Mouse (Mus musculus) kidney, postnatal 0 days (tissue): ENCODE results near the gene Zfp362. TPM values are rescaled to one million over a fixed set of nuclear protein-coding genes. Genes with fewer than 3 reads are reported as not detected.

ENCODE experiments used
- ATAC-seq: fragments of 200-750 bp; cut with Nextera tagmentation; replicated peaks from 2 replicates; pipeline ENCODE4 v1.8.0; 2017; ENCODE audit warnings: low read depth, moderate number of reproducible peaks, moderate TSS enrichment, moderate library complexity; ENCODE audit not compliant: low FRiP score
- DNase-seq: peaks from one replicate; pipeline ENCODE4 v3.0.0-alpha.2; 2016; ENCODE audit warnings: low spot score
- H3K27ac ChIP-seq: fragments of 300-500 bp; sonication (generic); 2 replicates; pipeline ENCODE4 v1.5.1; 2014; ENCODE audit warnings: mild to moderate bottlenecking
- H3K27me3 ChIP-seq: fragments of 300-500 bp; sonication (generic); 2 replicates; pipeline ENCODE4 v1.6.1; 2014; ENCODE audit warnings: low read length, mixed read lengths; ENCODE audit not compliant: insufficient read depth
- H3K36me3 ChIP-seq: fragments of 300-500 bp; sonication (generic); 2 replicates; pipeline ENCODE4 v1.6.1; 2014; ENCODE audit warnings: low read length, mixed read lengths; ENCODE audit not compliant: insufficient read depth
- H3K4me1 ChIP-seq: fragments of 300-500 bp; sonication (generic); replicated peaks from 2 replicates; pipeline ENCODE4 v1.6.1; 2014; ENCODE audit warnings: antibody characterized with exemption, low read length, mixed read lengths; ENCODE audit not compliant: insufficient read depth
- H3K4me2 ChIP-seq: fragments of 300-500 bp; sonication (generic); 2 replicates; pipeline ENCODE4 v1.6.1; 2014; ENCODE audit warnings: mild to moderate bottlenecking, low read length, moderate library complexity, mixed read lengths
- H3K4me3 ChIP-seq: fragments of 300-500 bp; sonication (generic); replicated peaks from 2 replicates; pipeline ENCODE4 v1.5.1; 2014; ENCODE audit warnings: low read depth, low read length
- H3K9ac ChIP-seq: fragments of 300-500 bp; sonication (generic); 2 replicates; pipeline ENCODE4 v1.6.1; 2014; ENCODE audit warnings: low read depth, low read length
- H3K9me3 ChIP-seq: fragments of 300-500 bp; sonication (generic); replicated peaks from 2 replicates; pipeline ENCODE4 v1.6.1; 2016; ENCODE audit warnings: low read length, inconsistent platforms, mixed read lengths
- CTCF ChIP-seq: IDR thresholded peaks from 2 replicates; pipeline ENCODE4 v1.5.1; 2016; ENCODE audit warnings: antibody characterized with exemption, low read depth, mild to moderate bottlenecking, moderate library complexity
- WGBS: fragments of 180-500 bp; shearing (Covaris S2); extraction: QIAGEN DNeasy Blood & Tissue Kit; methylation state at CpG from one replicate; pipeline ENCODE4 v1.1.7; 2014; 5-methylcytosine and 5-hydroxymethylcytosine counted together
- polyA plus RNA-seq: library from polyadenylated mRNA; unstranded; fragments of >200 nt; fragmentation: Nextera tagmentation; extraction: Ambion mirVana; gene quantifications from 2 replicates; pipeline ENCODE4 v1.2.1, GENCODE M21; 2015

Zfp362 gene
- polyA plus RNA-seq, 1 experiment from 2014 or later, result 31.1 TPM

DNA sequence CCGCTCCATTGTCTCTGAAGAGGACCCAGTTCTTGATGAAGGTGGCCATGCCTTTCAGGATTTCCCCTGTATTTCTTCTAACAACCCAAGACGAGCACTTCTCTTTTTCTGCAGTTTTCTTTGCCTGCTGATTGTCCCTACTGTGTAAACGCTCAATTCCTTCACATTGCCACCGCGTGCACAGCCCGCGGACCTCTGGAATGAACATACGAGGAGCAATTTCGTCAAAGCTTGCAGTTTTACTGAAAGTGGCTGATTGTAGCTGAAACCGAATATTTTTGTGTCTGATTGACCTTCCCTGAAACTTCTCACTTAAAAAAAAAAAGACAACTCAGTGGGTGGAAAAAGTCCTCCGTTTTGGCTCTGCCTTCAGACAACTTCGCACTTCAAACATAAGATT lies 14.7 kb upstream of the Zfp362 start:
- H3K9ac ChIP-seq, result no peak overlapping the region
- H3K4me2 ChIP-seq, result no peak overlapping the region
- no peaks in the 10 kb centered on the region for H3K4me1 ChIP-seq
- no peak overlapping the region for H3K27ac ChIP-seq
- WGBS, result 44% methylated on average over 12 of the region's 12 CpGs
- no peaks in the 10 kb centered on the region for H3K27me3 ChIP-seq
- H3K4me3 ChIP-seq, result no peak overlapping the region
- H3K36me3 ChIP-seq, result no peaks in the 10 kb centered on the region
- ATAC-seq, result no peak
- H3K9me3 ChIP-seq, result no peaks in the 10 kb centered on the region
- no peak for TF ChIP-seq CTCF
- DNase-seq, result no peak

DNA sequence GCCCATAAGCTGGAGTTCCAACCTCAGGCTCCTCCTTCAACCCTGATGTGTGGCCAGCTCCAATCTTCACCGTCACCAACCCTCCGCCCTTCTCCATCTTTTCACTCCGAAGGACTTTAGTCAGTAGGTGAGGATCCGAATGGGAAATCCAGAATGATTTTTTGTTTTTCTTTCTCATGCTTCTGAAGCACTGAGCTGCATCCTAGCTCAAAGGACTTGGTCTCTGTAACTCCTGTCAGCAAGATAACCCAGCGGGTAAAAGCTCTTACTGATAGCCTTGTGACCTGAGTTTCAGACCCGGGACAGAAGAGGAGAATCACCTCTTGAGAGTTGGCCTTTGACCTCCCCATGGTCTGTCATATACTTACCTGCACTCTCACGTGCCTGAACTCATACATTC lies 11.2 kb upstream of the Zfp362 start:
- Histone ChIP-seq H3K27ac (no peak overlapping the region), H3K9ac (no peak overlapping the region), H3K36me3 (no peaks in the 10 kb centered on the region), H3K4me2 (no peak overlapping the region), H3K27me3 (no peaks in the 10 kb centered on the region), H3K4me1 (peaks cover 6% of the 10 kb centered on the region; the same call in 1 of the 2 replicates), H3K4me3 (no peak overlapping the region), H3K9me3 (no peaks in the 10 kb centered on the region)
- no peak for TF ChIP-seq CTCF
- ATAC-seq (no peak), DNase-seq (no peak)
- 44% methylated on average over 7 of the region's 7 CpGs for WGBS

DNA sequence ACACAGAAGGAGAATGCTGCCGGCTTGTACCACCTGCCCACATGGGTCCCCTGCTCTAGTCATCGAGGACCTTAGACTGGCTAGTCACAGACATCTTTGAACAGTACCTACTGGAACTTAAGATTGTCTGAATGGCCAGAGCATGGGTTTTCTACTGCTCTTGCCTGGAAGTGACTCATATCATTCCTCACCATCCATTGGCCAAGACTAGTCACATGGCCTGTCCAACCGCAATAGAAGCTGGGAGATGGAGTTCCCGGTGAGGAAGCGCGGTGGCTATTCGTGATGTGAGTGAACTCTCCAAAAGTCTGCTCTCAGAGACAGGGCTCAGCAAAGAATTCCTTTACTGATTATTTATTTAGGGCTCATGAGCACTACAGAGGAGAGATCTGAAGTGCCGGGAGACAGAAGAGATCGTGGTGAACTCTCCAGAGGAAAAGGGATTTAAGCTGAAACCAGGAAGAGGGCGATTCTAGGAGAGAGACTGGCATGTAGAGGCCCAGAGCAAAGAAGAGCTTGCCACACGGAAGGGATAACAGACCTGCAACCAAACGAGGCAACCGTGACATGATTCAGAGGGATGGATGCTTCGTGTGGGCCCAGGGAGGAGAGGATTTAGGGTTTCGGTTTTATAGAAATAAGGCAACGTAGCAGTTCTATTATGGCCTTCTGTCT lies 5.7 kb upstream of the Zfp362 start:
- 11% methylated on average over 16 of the region's 16 CpGs for WGBS
- ATAC-seq (peak; percentile 90), DNase-seq (peak; percentile 97)
- H3K4me3 ChIP-seq, result peak overlapping the region; percentile 43
- no peak overlapping the region for H3K27ac ChIP-seq
- no peaks in the 10 kb centered on the region for H3K27me3 ChIP-seq
- peak overlapping the region; percentile 55 for H3K9ac ChIP-seq
- TF ChIP-seq CTCF, result no peak
- H3K9me3 ChIP-seq, result no peaks in the 10 kb centered on the region
- peak overlapping the region; percentile 70 for H3K4me2 ChIP-seq
- H3K36me3 ChIP-seq, result no peaks in the 10 kb centered on the region
- H3K4me1 ChIP-seq, result peaks cover 9% of the 10 kb centered on the region; the same call in 1 of the 2 replicates

DNA sequence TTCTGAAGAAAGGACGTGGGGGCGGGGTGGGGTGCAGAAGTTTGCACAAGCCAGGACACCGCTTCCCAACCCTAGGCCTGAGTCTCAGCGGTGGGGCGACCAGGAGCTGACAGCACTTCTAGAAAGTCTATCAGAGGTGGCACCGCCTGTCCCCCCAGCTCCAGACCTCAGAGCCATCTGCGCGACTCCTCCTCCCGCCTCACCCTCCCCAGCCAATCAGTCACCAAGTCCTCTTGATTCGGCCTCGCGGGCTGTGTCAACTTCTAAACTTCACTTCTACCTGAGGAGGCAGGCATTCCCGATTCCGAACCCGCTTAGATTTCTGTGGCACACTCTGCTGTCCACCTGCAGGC lies 958 bp upstream of the Zfp362 start:
- Histone ChIP-seq H3K9me3 (no peaks in the 10 kb centered on the region), H3K4me2 (peak overlapping the region; percentile 96), H3K36me3 (no peaks in the 10 kb centered on the region), H3K4me3 (peak overlapping the region; percentile 77), H3K9ac (peak overlapping the region; percentile 100), H3K27me3 (no peaks in the 10 kb centered on the region), H3K4me1 (peaks cover 30% of the 10 kb centered on the region), H3K27ac (peak overlapping the region; percentile 99)
- TF ChIP-seq CTCF, result no peak; the same call in 1 of the 2 replicates
- ATAC-seq (peak; percentile 57), DNase-seq (peak; percentile 88)
- under 1% methylated on average over 15 of the region's 15 CpGs for WGBS

DNA sequence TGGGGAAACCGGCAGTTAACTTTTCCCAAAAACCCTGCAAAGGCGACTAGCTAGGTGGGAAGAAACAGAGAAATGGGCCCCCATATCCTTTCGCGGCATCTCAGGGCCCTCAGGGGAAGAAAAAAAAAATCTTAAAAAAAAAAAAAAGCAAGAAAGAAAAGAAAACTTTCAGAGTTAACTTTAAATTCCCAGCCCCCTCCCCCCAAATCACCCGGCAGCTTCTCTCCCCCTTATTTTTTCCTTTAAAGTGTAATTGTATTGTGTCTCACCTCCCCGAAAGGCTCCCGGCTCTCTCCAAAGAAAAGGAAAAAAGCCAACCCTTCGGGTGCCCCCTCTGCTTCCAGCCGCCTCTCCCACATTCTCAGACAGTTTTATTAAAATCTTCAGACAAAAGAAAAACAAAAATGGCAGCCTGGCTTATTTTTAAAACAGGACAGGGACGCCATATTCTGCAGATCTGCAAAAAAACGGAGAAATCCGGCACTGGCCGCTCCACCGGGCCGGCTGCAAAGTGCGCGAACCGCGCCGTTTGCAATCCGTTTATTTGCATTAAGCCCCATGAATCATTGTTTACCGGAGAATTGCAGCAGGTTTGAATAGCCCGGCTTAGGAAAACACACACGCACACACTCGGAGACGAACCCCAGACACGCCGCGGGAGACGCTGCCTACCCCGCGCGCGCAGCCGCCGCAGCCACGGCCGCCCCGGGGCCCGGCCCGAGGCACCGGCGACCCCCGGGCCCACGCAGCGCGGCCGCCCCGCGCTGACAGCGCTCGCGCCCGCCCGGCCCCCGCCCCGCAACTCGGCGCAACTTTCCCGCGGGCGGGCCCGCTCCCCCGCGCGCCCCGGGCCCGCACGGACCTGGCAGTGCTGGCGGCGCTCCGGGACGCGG lies 449 bp downstream of the Zfp362 start:
- H3K36me3 ChIP-seq, result no peaks in the 10 kb centered on the region
- H3K9me3 ChIP-seq, result no peaks in the 10 kb centered on the region
- peak overlapping the region; percentile 77 for H3K4me3 ChIP-seq
- 1% methylated on average over 73 of the region's 74 CpGs for WGBS
- no peaks in the 10 kb centered on the region for H3K27me3 ChIP-seq
- no peak for TF ChIP-seq CTCF
- H3K9ac ChIP-seq, result peak overlapping the region; percentile 100
- ATAC-seq (peak; percentile 9), DNase-seq (peak; percentile 77)
- peaks cover 32% of the 10 kb centered on the region for H3K4me1 ChIP-seq
- peak overlapping the region; percentile 96 for H3K4me2 ChIP-seq
- H3K27ac ChIP-seq, result peak overlapping the region; percentile 99

DNA sequence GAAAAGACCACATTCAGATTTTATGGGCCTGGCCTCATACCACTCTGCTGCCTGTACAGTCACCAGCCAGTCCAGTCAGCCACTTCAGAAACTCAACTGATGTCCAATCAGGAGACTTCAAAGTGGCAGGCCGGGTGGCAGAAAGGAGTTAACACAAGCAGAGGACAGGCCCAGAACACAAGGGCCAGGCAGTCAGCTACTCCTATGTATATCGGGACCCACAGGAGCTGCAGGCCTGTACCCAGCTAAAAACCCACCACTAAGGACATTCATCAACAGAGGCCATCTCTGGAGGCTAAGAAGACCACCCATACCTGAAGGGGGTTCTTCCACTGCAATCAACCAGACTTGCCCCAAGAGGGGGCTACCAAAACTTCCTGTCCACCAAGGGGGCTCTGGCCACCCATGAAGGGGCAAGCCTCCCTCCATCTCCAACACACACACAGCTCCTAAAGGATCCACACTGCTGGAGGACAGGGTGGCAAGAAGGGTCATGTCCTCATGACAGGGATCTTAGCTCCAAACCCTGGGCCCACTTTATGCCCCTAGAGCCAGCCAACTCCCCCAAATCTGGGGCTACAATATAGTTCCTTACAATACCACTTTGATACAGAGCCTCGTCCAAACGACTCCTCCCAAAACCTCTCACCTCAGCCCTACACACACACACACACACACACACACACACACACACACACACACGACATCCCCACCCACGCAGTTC lies 1.3 kb downstream of the Zfp362 start:
- TF ChIP-seq CTCF, result peak; percentile 15; the same call in 1 of the 2 replicates
- peaks cover 32% of the 10 kb centered on the region for H3K4me1 ChIP-seq
- peak overlapping the region; percentile 96 for H3K4me2 ChIP-seq
- WGBS, result 5% methylated on average over 6 of the region's 6 CpGs
- peak overlapping the region; percentile 77 for H3K4me3 ChIP-seq
- H3K36me3 ChIP-seq, result no peaks in the 10 kb centered on the region
- DNase-seq (peak; percentile 57), ATAC-seq (no peak)
- H3K27ac ChIP-seq, result peak overlapping the region; percentile 99
- no peaks in the 10 kb centered on the region for H3K9me3 ChIP-seq
- H3K27me3 ChIP-seq, result no peaks in the 10 kb centered on the region
- peak overlapping the region; percentile 100 for H3K9ac ChIP-seq
